Mouse (Mus musculus): ENCODE results near the gene Pibf1. TPM values are rescaled to one million over a fixed set of nuclear protein-coding genes. Genes with fewer than 3 reads are reported as not detected.

The Pibf1 gene
- total RNA-seq (2021) = 10 to 100 TPM in 1 of 2 experiments, 1 to 10 TPM in 1; 8.8 to 10.6 TPM
- long read RNA-seq, experiment 1, partial matches to known transcripts = 1 of 5 reads
- long read RNA-seq, experiment 1, other reads (novel, unspliced or antisense) = 2 of 5 reads
- long read RNA-seq, experiment 2, partial matches to known transcripts = 1 of 3 reads
- long read RNA-seq, experiment 2, other reads (novel, unspliced or antisense) = 1 of 3 reads

DNA sequence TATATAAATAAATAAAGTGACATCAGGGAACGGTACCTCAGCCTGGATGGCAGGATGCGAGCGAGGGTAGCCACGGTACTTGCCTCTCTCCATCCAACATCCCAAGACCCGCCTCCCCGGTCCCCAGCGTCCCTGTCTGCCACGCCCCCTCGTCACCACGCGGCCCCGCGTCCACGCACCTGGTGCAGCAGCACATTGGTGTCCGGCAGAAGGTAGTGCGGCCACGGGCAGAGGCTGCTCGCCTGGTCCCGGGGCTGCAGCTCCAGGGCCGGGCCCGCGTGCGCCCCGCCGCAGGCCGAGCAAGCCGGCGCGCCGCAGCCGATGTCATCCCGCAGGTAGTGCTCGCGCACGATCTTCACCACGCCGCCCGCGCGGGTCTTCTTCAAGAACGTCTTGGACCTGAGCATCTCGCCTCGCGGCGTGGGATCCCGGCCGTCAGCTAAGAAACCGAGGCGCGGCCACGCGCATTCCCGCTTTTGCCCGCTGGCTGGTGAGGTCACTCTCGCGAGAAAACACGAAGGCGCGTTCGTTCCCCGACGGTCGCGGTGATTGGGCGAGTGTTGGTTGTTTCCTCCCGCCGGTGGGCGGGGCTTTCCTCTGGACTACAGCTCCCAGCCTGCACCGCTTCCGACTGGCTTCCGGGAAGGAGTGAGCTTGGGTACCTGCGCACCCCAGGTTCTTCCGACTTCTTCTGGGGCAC lies at the start of gene Pibf1, which contains the start of gene Dis3:
Gene Pibf1, plus strand, starts transcription at position 158 of the 700 bp plus-strand sequence.
Gene Dis3, minus strand, starts transcription at position 504 of the 700 bp plus-strand sequence.
- DNase-seq = peak; percentile 99

GRCm38 (mm10) chr14:99058959-99059586 lies 40.2 kb upstream of the Pibf1 start:
- DNase-seq = no peak

DNA sequence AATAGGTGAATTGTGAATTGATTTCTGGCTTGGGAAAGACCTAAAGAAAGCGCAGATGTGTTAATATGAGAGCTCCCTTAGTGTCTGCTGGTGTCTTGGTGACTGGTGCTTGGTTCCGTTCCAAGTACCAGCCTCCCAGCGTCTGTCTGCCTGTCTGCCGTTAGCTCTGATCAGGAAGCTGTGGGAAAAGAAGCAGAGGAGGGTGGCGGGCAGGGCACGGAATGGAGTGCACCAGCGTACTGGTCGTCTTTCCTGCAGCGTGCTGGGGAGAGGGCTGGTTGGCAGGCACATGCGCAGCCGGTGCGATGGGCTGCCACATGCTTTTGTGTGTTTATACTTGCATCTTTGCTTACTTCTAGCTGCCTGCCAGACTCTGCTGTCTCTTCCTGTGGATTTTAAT lies 38.6 kb upstream of the Pibf1 start:
- no peak for DNase-seq

DNA sequence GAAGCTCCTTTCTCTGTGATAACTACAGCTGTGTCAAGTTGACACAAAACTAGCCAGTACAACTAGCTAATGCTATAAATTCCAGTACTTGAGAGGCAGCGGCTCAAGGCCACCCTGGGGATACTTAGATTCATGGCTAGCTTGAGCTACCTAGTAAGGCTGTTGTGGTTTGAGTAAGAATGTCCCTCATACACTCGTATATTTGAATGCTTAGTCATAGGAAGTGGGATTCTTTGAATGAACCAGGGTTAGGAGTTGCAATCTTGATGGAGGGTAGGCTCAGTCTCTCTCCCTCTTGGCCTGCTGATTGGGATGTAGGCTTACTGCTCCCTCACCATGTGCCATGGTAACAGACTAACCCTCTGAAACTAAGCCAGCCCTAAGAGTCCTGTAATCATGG lies 36.1 kb upstream of the Pibf1 start:
- no peak for DNase-seq

- no peak for DNase-seq
These were observed 28.1 kb upstream of the Pibf1 start for GRCm38 (mm10) chr14:99071146-99071545.

- no peak for DNase-seq
These were observed 10.3 kb upstream of the Pibf1 start for GRCm38 (mm10) chr14:99088947-99089346.

GRCm38 (mm10) chr14:99099967-99100587 lies 853 bp downstream of the Pibf1 start:
- DNase-seq = peak in 1 of 2 experiments; percentile 16

- DNase-seq = no peak
These were observed 3.8 kb downstream of the Pibf1 start for GRCm38 (mm10) chr14:99103050-99103449.

- no peak for DNase-seq
These were observed 5.4 kb downstream of the Pibf1 start for GRCm38 (mm10) chr14:99104542-99105123.

DNA sequence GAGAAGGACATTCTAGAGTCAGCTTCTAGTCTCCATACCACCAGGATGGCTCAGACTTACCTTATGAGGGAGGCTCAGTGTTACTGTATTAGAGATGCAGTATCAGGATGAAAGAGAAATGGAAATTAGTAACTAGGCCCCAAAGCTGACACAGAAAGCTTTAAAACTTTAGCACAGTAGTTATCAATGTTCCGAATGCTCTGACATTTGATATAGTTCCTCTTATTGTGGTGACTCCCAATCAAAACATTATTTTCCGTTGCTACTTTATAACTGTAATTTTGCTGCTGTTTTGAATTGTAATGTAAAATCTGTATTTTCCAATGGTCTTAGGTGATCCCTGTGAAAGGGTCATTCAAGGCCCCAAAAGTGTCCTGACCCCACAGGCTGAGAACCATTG lies 7.4 kb downstream of the Pibf1 start:
- DNase-seq = no peak

GRCm38 (mm10) chr14:99107631-99108187 lies 8.5 kb downstream of the Pibf1 start:
- DNase-seq = no peak

DNA sequence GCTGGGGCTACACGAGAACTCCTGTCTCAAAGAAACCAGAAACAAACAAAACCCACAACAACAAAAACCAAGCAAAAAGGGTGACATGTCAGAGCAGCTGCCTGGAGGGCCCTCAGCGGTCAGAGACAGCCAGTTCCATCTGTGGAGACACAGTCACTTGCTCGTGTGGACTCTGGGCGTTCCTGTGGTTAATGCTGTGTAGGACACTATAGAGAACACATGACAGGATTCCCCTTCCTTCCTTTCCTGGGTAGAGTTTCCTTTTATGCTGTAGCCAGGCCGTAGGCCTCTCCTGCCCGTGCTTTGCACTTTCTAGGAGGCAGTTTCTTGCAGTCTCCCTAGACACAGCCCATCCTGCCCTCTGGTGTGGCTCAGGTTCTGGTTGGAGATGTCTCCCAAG lies 9.5 kb downstream of the Pibf1 start:
- no peak for DNase-seq

DNA sequence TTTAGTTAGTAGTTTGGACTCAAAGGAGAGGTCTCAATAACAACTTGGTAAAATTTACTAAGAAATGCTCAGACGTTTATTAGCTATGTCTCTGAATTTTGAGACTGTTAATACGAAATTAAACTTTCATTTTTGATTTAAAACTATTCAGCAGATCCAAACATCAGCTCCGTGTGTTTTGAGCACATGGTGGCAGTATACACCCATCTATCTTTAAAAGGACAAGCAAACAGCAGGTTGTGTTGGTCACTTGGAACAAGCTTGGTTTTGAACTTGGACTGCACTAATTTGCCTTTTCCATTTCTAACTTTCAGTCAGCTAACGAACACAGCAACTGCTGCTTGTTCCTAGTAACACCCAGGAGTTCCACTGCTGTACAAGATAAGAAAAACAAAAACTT lies 18.4 kb downstream of the Pibf1 start:
- no peak for DNase-seq

DNA sequence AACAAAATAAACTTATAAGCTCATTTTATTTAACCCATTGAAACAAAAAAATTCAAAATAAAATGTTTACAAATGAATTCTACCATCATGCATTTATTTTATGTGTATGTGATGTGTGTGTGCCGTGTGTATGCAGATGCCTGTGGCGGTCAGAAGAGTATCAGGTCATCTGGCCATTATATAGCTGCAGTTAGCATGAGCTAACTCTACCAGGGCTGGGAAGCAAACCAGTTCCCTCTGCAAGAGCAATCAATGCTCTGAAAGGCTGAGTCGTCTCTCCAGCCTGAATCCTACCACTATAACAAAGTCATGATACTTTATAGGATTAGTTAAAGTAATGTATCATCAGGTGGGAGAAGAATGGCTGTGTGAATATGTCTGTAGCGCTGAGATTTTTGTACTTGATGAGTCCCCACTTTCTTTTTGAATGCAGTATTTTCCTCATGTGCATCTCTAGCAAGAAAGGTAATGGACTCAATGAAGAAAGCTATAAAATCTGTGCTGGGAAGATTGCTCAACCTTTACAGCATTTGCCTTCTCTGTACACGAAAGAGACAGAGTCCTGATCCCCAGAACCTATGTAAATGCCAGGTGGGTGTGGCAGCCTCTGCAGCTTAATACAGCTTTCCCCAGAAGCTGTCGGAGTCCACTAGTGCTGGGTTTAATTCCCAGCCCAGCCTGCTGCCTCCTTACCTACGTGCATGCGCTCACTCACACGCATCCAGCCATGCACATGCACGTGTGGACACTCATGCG lies 22.5 kb downstream of the Pibf1 start:
- DNase-seq = no peak

GRCm38 (mm10) chr14:99124076-99124475 lies 24.9 kb downstream of the Pibf1 start:
- DNase-seq = peak; percentile 22 to 30

GRCm38 (mm10) chr14:99126713-99127112 lies 27.5 kb downstream of the Pibf1 start:
- DNase-seq = no peak

GRCm38 (mm10) chr14:99127509-99127908 lies 28.3 kb downstream of the Pibf1 start:
- DNase-seq = no peak

GRCm38 (mm10) chr14:99129050-99129449 lies 29.8 kb downstream of the Pibf1 start:
- DNase-seq = no peak

GRCm38 (mm10) chr14:99134048-99134447 lies 34.8 kb downstream of the Pibf1 start:
- DNase-seq = no peak

- DNase-seq = no peak
These were observed 36.5 kb downstream of the Pibf1 start for GRCm38 (mm10) chr14:99135761-99136160.

- no peak for DNase-seq
These were observed 37.1 kb downstream of the Pibf1 start for GRCm38 (mm10) chr14:99136297-99136696.

Data from adrenal gland, postnatal 36 days (tissue).